ENCODE assay signal across 1 mouse cellular context in genomic region chr9:114466871-114467270, GRCm38 (mm10).
TF ChIP-seq lines count a peak whose summit lies in the region.

No protein-coding gene starts in this region.

TF ChIP-seq in CH12.LX, 34 proteins besides CTCF, POLR2A, EP300 and RAD21 (continued from another document):
- TF ChIP-seq MXI1 (IDR thresholded peaks at IDR 0.05; ENCODE audit: low read depth, low read length): no peak
